ENCODE assay signal across 20 mouse cellular contexts in genomic region chr2:11521758-11522157, GRCm38 (mm10). TPM values are rescaled to one million over a fixed set of nuclear protein-coding genes. Genes with fewer than 3 reads are reported as not detected.
A peak's percentile ranks its signal among the peaks of the same experiment; 100 is the strongest.
DNase-seq lines count a peak whose midpoint lies in the region; ATAC-seq and TF ChIP-seq lines count a peak whose summit lies in the region.
"Had no signal": no experiment of that assay in that cellular context is flagged by ENCODE, and none has a peak within 500 bp of the region (broad histone marks: within the 10 kb centered on the region; RNA-seq: fewer than 3 reads in every experiment).

No protein-coding gene starts in this region.

- WGBS in lung, postnatal 0 days, result 82% methylated on average over 7 of the region's 7 CpGs
- 91% methylated on average over 7 of the region's 7 CpGs for WGBS in kidney, embryonic 15.5 days

- ATAC-seq in lung, postnatal 0 days, result no peak
- no peak for ATAC-seq in kidney, embryonic 15.5 days (replicated peaks; ENCODE audit: low FRiP score)
- ATAC-seq: hindbrain, postnatal 0 days; intestine, embryonic 16.5 days had no signal

- H3K4me2 ChIP-seq in lung, postnatal 0 days (replicated peaks; ENCODE audit: low read depth, low read length), result no peak overlapping the region
- no peak overlapping the region for H3K4me2 ChIP-seq in kidney, embryonic 15.5 days
- H3K4me2 ChIP-seq: embryonic facial prominence, embryonic 12.5 days; forebrain, embryonic 12.5 days; liver, embryonic 13.5 days; lung, embryonic 15.5 days; midbrain, embryonic 12.5 days; neural tube, embryonic 15.5 days had no signal

- no peak for TF ChIP-seq CTCF in gastrocnemius, adult 2 months (IDR thresholded peaks at IDR 0.05)
- TF ChIP-seq CTCF in lung, postnatal 0 days (IDR thresholded peaks at IDR 0.05), result no peak

- H3K9ac ChIP-seq in lung, postnatal 0 days (replicated peaks; ENCODE audit: low read depth), result no peak overlapping the region
- H3K9ac ChIP-seq in kidney, embryonic 15.5 days, result no peak overlapping the region
- H3K9ac ChIP-seq: embryonic facial prominence, embryonic 12.5 days; forebrain, embryonic 12.5 days; liver, embryonic 13.5 days; lung, embryonic 15.5 days; midbrain, embryonic 12.5 days; neural tube, embryonic 15.5 days had no signal

- intact Hi-C loops in gastrocnemius, adult 2 months (cut with DNase I), result loop anchor here (10.0 kb wide), 1 partner anchor 347 kb away; the partner anchor contains the start of gene Prkcq

- no peaks in the 10 kb centered on the region for H3K9me3 ChIP-seq in lung, postnatal 0 days (ENCODE audit: low read length)
- no peaks in the 10 kb centered on the region for H3K9me3 ChIP-seq in kidney, embryonic 15.5 days (replicated peaks)
- H3K9me3 ChIP-seq: embryonic facial prominence, embryonic 12.5 days; forebrain, embryonic 12.5 days; heart, embryonic 10.5 days; liver, embryonic 13.5 days; lung, embryonic 15.5 days; midbrain, embryonic 12.5 days; neural tube, embryonic 15.5 days had no signal

- no peaks in the 10 kb centered on the region for H3K36me3 ChIP-seq in lung, postnatal 0 days (ENCODE audit: insufficient read depth, low read length)
- H3K36me3 ChIP-seq in kidney, embryonic 15.5 days, result no peaks in the 10 kb centered on the region
- H3K36me3 ChIP-seq: embryonic facial prominence, embryonic 12.5 days; forebrain, embryonic 12.5 days; heart, embryonic 10.5 days; liver, embryonic 13.5 days; lung, embryonic 15.5 days; midbrain, embryonic 12.5 days; neural tube, embryonic 15.5 days had no signal

- no peak overlapping the region for H3K4me3 ChIP-seq in gastrocnemius, adult 2 months
- H3K4me3 ChIP-seq in lung, postnatal 0 days (ENCODE audit: low read depth, low read length), result no peak overlapping the region
- no peak overlapping the region for H3K4me3 ChIP-seq in kidney, embryonic 15.5 days (replicated peaks)
- H3K4me3 ChIP-seq: embryonic facial prominence, embryonic 12.5 days; forebrain, embryonic 12.5 days; heart, embryonic 10.5 days; layer of hippocampus, adult 2 months; liver, embryonic 13.5 days; lung, embryonic 15.5 days; midbrain, embryonic 12.5 days; neural tube, embryonic 15.5 days had no signal

- H3K27ac ChIP-seq in gastrocnemius, adult 2 months, result peak overlapping the region; percentile 13; the same call in 1 of the 2 replicates
- H3K27ac ChIP-seq in lung, postnatal 0 days (ENCODE audit: low read length), result no peak overlapping the region
- H3K27ac ChIP-seq in kidney, embryonic 15.5 days, result no peak overlapping the region
- H3K27ac ChIP-seq: embryonic facial prominence, embryonic 12.5 days; forebrain, embryonic 12.5 days; heart, embryonic 10.5 days; hindbrain, postnatal 0 days; layer of hippocampus, adult 2 months; liver, embryonic 13.5 days; lung, embryonic 15.5 days; midbrain, embryonic 12.5 days; neural tube, embryonic 15.5 days had no signal

- no peaks in the 10 kb centered on the region for H3K4me1 ChIP-seq in lung, postnatal 0 days (ENCODE audit: insufficient read depth, low read depth, low read length)
- no peaks in the 10 kb centered on the region for H3K4me1 ChIP-seq in kidney, embryonic 15.5 days
- H3K4me1 ChIP-seq: embryonic facial prominence, embryonic 12.5 days; forebrain, embryonic 12.5 days; heart, embryonic 10.5 days; lung, embryonic 15.5 days; midbrain, embryonic 12.5 days; neural tube, embryonic 15.5 days had no signal

- no peak for TF ChIP-seq EP300 in lung, postnatal 0 days (IDR thresholded peaks at IDR 0.05)

- H3K27me3 ChIP-seq in lung, postnatal 0 days (replicated peaks; ENCODE audit: insufficient read depth, low read length), result no peaks in the 10 kb centered on the region
- no peaks in the 10 kb centered on the region for H3K27me3 ChIP-seq in kidney, embryonic 15.5 days
- H3K27me3 ChIP-seq: embryonic facial prominence, embryonic 12.5 days; forebrain, embryonic 12.5 days; liver, embryonic 13.5 days; lung, embryonic 15.5 days; midbrain, embryonic 12.5 days; neural tube, embryonic 15.5 days had no signal

- DNase-seq in gastrocnemius, adult 2 months, result peak; percentile 36
- DNase-seq in gastrocnemius, postnatal 4 days (ENCODE audit: low spot score in 2 of 2), result no peak
- DNase-seq in lung, postnatal 25 days (ENCODE audit: low spot score), result peak; percentile 42
- DNase-seq in lung, postnatal 0 days (ENCODE audit: low spot score), result no peak
- peak; percentile 80 for DNase-seq in adrenal gland, postnatal 14 days
- no peak for DNase-seq in embryo, embryonic 11 days
- DNase-seq: cerebellum, adult 8-10 months; kidney, adult 9 months; liver, embryonic 13.5 days; thymus, adult 18-20 months had no signal

RNA-seq across cellular contexts. Expression of gene Pfkfb3, which starts 32.1 kb away (rescaled TPM):
- 100 to 1,000 TPM in 1 of 2 experiments, 10 to 100 TPM in 1; 84.9 to 302 TPM for total RNA-seq in gastrocnemius, adult 2 months (2021)
- total RNA-seq in gastrocnemius, postnatal 4 days (2021), result 10 to 100 TPM in 1 of 2 experiments, 1 to 10 TPM in 1; 9.2 to 17.3 TPM
- 17.7 and 18.3 TPM in 2 replicates for polyA plus RNA-seq in lung, postnatal 0 days (2015; fragmentation: Nextera tagmentation; extraction: Ambion mirVana)
- total RNA-seq in adrenal gland, postnatal 14 days (2021), result 136 and 152 TPM in 2 replicates
- 13.2 and 13.9 TPM in 2 replicates for polyA plus RNA-seq in kidney, embryonic 15.5 days (2015; fragmentation: Nextera tagmentation; extraction: Ambion mirVana)

Comparison
In these comparisons a context has a peak if more than half of its experiments do, and no peak if none do; other contexts are left out.
1. DNase-seq: peak in gastrocnemius, adult 2 months (single experiment), lung, postnatal 25 days (single experiment) and adrenal gland, postnatal 14 days (single experiment); none in gastrocnemius, postnatal 4 days (0 of 2), lung, postnatal 0 days (single experiment) and embryo, embryonic 11 days (single experiment).